Mouse (Mus musculus) CD4-positive, CD25-positive, alpha-beta regulatory T cell, adult 2 months (primary cell): ENCODE measurements at regions not wholly inside any gene's neighbourhood (a gene's known extent, or its start where the extent isn't known, plus 50 kb on each side); places are given as distances from the start of the nearest gene placed in this dataset.

Experiments used
- DNase-seq: peaks from one replicate; pipeline ENCODE4 v3.0.0-alpha.2; 2012; ENCODE audit warnings: low read depth, low spot score

DNA sequence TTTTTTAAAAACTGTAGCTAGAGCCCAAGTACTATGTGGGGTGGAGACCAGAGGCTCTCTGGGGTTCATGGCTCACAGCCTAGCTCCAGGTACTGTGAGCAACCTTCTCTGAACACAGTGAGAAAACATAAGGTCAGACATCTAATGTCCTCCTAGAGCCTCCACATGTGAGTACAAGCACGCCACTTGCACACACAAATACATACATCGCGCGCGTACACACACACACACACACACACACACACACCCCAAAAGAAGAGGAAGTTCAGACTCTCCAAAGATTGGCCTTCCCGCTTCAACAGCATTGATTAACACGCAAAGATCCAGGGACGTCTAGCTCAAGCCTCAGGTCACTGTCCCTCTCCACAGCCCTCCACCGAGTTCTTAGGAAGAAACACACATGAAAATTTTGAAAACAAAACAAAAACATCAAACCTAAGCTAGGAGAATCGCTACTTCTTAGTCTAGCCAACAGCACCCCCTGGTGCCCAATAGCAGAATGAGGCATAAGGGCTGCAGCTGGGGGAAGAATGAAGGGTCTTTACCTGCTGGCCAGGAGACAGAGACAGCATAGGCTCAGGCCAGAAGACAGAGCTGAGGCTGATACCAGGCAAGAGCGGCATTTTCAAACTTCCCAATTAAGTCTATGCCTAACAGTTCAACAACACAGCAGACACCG lies 90.7 kb upstream of the Usp24 start:
- DNase-seq: peak; percentile 74

GRCm38 (mm10) chr4:106227428-106227827 lies 88.6 kb upstream of the Usp24 start:
- DNase-seq: no peak

DNA sequence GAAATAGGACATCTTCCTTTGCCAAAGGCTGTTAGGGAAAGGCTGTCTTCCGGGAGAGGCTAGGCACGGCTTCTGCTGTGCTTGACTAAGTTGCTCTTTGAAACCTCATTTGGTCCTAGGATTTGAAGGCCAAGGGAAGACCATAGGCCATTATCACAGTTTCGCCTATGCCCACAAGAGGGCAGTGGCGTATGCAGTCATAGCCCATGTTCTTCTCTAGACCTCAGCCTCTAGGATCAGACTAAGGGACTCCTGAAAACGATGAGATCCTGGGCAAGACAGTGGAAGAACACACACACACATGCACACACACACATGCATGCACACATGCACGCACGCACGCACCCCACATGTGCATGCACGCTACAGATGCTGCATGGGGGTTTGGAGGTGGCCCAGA lies 87.5 kb upstream of the Usp24 start:
- peak; percentile 81 for DNase-seq

- DNase-seq: no peak
Measured at GRCm38 (mm10) chr4:106229526-106229925, 86.5 kb upstream of the Usp24 start.

GRCm38 (mm10) chr4:106232499-106232970 lies 83.5 kb upstream of the Usp24 start:
- DNase-seq: peak; percentile 25

- DNase-seq: no peak
Measured at GRCm38 (mm10) chr4:106244384-106244819, 71.6 kb upstream of the Usp24 start.

- DNase-seq: no peak
Measured at GRCm38 (mm10) chr4:106244826-106245510, 71.0 kb upstream of the Usp24 start.

DNA sequence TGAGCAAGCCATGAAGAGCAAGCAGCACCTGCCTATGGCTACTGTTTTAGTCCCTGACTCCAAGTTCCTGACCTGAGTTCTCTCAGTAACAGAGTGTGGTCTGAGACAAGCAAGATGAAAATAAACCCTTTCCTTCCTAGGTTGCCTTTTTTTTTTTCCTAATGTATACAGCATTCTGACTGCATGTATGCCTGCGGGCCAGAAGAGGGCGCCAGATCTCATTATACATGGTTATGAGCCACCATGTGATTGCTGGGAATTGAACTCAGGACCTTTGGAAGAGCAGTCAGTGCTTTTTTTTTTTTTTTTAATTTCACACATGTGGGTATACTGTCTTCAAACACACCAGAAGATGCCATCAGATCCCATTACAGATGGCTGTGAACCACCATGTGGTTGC lies 69.3 kb upstream of the Usp24 start:
- DNase-seq: peak; percentile 20

GRCm38 (mm10) chr4:106247398-106247797 lies 68.6 kb upstream of the Usp24 start:
- no peak for DNase-seq

- no peak for DNase-seq
Measured at GRCm38 (mm10) chr4:106248272-106248671, 67.7 kb upstream of the Usp24 start.

GRCm38 (mm10) chr4:106249028-106249782 lies 66.8 kb upstream of the Usp24 start:
- DNase-seq: peak; percentile 10

- DNase-seq: no peak
Measured at GRCm38 (mm10) chr4:106250048-106250447, 66.0 kb upstream of the Usp24 start.

- DNase-seq: no peak
Measured at GRCm38 (mm10) chr4:106251430-106251829, 64.6 kb upstream of the Usp24 start.

DNA sequence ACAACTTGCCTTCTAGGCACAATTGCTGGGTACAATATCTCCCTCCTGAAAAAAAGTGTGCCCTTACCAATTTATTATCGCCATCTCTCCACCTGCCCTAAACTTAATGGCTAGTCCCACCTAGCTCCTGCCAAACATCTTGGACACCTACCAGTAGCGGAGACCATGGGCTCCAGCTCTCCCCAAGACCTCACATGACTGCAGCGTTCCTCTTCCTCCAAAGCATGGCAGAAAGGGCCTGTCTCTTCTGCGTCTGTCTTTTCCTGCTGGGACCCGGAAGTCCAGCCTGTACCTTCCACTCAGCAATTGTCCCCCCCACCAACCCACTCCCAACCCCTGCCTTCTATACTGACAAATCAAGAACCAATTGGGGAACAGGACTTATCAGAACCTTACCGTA lies 63.1 kb upstream of the Usp24 start:
- no peak for DNase-seq

DNA sequence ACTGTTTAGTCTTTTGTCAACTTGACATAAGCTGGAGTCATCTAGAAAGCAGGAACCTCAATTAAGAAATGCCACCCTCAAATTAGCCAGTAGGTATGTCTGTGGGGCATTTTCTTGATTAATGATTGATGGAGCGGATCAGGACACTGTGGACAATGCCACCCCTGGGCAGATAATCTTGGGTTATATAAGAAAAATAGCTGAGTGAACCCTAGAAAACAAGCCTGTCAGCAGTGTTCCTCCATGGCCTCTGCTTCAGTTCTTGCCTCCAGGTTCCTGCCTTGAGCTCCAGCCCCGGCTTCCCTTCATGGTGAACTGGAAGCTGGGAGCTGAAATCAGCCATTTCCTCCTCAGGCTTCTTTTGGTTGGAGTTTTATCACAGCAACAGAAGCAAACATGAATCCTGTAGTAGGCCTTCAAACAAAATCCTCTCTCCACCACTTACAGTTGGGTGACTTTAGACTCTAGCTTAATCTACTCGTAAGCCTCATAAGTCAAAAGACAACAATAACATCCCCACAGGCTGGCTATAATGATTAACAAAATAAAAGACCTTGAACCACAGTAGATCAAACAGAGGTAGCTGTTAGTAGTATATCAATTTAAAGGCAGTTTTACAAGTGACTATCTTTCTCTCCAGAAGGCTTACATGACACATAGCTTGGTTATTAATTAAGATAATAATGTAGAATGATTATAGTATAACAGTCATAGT lies 61.1 kb upstream of the Usp24 start:
- DNase-seq: no peak

- no peak for DNase-seq
Measured at GRCm38 (mm10) chr4:106255959-106256609, 59.9 kb upstream of the Usp24 start.

- no peak for DNase-seq
Measured at GRCm38 (mm10) chr4:106261404-106261803, 54.6 kb upstream of the Usp24 start.

GRCm38 (mm10) chr4:106261901-106262560 lies 54.0 kb upstream of the Usp24 start:
- no peak for DNase-seq

- DNase-seq: no peak
Measured at GRCm38 (mm10) chr4:106262751-106263725, 53.0 kb upstream of the Usp24 start.
